Mouse (Mus musculus): ENCODE results near the gene Med6.

The Med6 gene

DNA sequence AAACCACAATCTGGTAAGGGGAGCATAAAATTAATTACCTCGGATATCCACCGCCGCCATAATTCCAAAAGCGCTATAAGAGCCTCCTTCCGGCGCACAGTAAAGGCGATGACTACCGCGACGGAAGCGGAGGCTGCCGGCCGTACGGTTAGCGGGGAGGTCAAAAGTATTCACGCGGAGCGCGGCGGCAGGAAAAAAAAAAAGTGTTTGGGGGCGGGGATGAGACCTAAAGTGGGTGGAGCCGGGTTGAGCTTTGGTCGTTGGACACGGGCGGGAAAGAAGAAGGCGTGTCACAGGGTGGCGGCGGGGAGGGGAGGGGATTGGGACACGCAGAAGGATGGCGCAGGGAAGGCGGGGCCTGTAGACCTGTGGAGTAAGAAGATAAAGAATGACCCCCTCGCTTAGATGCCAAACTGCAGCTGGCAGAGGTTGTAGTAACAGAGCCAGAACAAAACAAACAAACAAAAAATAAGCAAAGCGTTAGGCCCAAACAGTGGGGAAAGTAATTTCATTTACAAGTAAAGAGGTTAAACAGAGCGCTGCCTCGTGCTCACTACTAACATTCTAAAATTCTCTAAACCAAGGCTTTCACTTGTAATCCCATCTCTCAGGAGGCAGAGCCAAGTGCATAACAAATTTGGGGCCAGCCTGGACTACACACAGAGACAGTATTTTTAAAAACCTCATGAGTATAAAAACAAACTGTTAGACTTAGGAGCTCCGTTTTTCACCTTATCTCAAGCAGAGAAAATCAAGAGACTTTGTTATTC, at the start of gene Med6:
Gene Med6 (minus strand): TSS at position 107 of the 770 bp plus-strand sequence.
- peak; percentile 93 for DNase-seq

- DNase-seq, result no peak
These were observed 47.7 kb upstream of the Med6 start for GRCm38 (mm10) chr12:81642361-81643082.

DNA sequence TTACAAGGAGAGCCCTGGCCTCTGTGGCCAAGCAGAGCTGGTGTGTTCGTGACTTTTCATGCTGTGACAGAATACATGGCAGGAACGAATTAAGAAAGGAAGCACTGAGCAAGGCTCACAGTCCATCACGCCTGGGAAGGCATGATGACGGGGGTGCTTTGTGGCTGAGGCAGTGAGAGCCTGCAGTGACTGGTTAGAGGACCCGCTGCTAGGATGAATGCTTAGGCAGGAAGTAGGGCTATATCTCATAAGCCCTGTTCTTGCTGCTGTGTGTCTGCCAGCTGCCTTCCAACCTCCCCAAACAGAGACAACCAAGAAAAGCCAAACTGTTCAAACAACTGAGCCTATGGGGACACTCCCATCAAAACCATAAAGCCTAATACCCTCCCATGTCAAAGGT, 45.8 kb upstream of the Med6 start:
- DNase-seq, result no peak

- DNase-seq, result no peak
These were observed 38.4 kb upstream of the Med6 start for GRCm38 (mm10) chr12:81633246-81633645.

- DNase-seq, result no peak
These were observed 37.0 kb upstream of the Med6 start for GRCm38 (mm10) chr12:81631661-81632401.

DNA sequence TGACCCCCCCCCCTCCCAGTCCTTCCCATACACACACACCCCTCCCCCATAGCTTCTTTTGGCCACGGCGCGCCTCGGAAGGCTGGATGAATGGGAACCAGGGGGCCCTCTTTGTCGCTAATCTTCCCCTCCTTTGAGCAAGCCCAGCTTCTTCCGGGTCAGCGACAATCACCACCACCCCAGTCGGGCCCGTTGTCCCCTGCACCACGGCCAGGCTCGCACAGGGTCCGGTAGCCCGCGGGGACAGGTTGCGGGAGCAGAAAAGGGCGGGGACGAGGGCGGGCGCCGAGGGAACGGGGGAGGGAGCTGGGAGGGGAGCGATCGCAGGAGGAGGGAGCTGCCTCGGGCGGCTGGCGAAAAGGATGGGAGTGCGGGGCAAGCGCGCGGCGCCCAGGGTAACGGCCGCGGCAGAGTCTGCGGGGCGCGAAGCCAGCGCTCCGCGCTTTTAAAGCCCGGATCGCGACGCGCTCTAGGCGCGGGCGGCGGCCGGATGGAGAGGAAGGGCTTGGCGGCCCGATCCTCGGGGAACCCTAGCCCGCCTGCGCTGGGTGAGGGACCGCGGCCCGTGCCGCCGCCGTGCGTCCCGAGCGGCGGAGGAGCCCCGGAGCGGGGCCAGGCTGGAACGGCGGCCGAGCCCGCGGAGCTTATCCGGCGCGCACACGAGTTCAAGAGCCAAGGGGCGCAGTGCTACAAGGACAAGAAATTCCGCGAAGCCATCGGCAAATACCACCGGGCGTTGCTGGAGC, 36.3 kb upstream of the Med6 start, which contains the start of gene Ttc9:
Gene Ttc9 (plus strand): TSS at position 335 of the 746 bp plus-strand sequence.
- no peak for DNase-seq

DNA sequence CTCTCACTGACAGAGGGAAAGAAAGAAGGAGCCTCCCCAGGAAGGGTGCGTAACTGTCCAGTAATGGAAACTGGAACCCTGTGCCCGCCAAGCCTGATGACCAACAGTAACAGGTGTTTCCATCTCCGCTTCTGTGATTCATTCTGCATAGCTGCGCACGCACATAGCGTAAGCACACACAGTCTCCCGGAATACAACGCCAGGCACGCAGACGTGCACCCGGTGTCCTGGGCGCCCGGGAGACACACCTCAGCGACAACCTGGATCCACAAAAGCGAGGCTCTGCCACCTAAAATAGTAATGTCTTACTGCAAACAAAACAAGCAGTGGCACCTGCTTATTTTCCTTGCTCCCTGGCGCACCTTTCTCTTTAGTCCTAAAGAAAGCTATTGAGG, 35.7 kb upstream of the Med6 start:
- DNase-seq, result no peak

DNA sequence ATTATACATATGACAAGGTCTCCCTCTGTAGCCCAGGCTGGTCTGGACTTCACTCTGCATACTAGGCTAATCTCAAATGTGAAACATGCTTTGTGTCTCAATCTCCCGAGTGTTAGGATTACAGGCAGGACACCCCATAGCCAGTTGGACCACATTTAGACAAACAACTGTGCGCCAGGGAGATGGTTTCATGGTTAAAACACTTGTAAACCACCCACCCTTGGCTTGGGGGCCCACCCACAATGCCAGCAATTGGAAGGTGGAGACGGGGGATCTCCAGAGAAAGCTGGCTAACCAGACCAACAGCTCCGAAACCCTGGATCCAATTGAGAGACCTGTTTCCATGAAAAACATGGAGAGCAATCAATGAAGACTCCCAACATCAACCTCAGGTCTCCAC, 33.3 kb upstream of the Med6 start:
- DNase-seq, result no peak

DNA sequence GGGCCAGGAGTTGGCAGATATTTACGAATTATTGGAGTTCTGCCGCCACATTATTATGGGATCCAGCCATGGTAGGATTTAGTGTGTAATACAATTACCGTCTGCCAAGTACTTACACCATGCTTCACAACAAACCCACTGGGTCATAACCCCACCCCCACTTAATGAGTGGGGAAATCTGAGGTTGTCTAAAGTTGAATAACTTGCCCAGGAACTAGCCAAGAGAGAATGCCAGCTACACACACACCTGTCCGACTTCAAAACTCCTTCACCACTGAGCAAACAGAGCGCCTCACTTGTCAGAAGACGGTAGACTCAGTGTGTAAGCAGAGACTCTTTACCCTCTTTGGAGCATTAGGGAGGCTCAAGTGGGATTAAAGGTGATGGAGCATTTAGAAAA, 32.6 kb upstream of the Med6 start:
- no peak for DNase-seq

- no peak for DNase-seq
These were observed 31.5 kb upstream of the Med6 start for GRCm38 (mm10) chr12:81626226-81626861.

DNA sequence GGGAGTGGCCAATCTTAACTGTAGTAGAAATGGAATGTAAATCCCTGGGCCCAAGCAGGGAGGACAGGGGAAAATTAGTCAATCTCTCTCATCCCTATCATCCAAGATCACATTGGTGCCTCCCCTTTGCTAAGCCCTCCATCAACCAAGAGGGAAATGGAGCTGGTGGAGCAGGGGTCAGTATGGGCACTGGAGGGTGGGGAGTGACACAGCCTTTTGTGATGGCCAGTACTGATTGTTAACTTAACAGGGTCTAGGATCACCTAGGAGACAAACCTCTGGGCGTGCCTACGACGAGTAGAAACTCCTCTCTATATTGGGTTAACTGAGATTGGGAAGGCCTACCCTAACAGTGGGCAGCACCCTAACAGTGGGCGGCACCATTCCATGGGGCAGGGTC, 28.6 kb upstream of the Med6 start:
- no peak for DNase-seq

- DNase-seq, result peak; percentile 66
These were observed 24.5 kb upstream of the Med6 start for GRCm38 (mm10) chr12:81619302-81619701.

DNA sequence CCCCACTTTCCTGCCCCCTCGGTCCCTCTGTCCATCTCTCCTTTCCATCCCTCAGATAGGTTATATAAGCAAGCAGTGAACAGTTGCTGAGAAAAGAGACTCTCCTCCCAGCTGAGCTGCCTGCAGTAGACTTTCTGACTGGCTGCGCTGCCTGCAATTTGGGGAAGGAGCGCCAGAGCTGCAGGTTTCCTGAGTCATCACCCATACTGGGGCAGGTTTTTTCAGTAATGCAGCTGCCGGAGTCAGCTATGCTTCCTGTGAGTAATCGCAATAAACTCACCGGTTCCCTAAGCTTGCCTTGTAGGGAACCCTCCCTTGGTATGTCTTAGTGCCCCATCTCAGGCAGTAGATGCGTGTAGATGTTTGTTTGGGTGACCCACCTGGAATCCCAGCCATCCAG, 22.2 kb upstream of the Med6 start:
- DNase-seq, result no peak

DNA sequence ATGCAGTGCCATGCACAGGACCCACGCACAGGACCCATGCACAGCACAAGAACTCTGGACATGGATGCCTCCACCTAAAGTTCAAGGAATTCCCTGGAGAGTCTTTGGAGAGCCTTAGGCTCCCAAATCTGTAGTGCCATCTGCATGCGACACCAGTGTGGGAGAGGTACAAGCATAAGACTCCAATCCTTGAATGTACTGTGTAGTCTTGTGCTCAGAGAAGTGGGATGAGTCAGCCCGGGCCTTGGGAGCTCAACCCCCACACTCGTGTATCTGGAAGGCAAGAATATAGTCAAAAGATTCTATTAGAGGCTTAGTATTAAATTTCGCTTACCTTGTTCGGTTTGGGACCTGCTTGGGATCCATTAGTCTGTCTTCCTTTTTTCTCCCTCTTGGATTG, 21.0 kb upstream of the Med6 start:
- DNase-seq, result no peak

- DNase-seq, result no peak
These were observed 14.6 kb upstream of the Med6 start for GRCm38 (mm10) chr12:81609445-81609844.

DNA sequence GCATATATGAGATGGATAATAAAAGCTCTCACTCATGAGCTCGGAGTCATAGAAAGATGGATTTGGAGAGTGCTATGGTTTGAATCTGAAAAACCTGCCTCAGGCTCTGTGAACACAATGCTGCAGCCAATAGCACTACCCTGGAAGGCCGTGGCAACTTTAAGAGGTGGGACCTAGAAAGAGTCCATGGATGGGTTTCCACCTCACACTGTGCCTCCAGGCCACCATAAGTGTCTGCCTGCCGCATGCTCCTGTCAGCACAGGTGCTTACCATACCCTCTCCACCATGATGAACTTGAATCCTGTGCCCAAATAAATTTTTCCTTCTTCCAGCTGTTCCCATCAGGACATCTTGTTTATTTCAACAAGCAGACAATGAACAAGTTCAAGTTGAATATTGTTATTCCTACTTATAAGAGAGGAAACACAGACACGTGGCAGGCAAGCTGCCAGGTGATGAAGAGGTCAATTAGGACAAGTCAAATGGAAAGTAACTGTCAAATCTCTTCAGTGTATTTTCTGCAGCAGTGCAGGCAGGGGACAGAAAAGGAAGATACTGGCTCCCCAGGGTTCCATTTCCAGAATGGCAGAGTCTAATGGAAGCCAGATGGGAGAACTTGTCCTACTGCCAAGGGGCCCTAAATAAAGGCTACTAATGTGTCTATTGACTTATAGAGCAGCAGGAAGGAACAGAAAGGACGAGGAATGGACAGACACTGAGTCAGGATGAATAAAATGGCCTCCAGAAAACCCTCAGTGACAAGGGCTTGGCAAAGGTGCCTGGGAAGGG, 10.4 kb upstream of the Med6 start:
- no peak for DNase-seq

- DNase-seq, result no peak
These were observed 1.9 kb upstream of the Med6 start for GRCm38 (mm10) chr12:81596547-81597262.

- no peak for DNase-seq
These were observed 26.4 kb downstream of the Med6 start, which contains the start of gene Adam21 for GRCm38 (mm10) chr12:81568374-81568773. Gene Adam21 (minus strand): TSS chr12:81568474.

- DNase-seq, result no peak
These were observed 26.9 kb downstream of the Med6 start for GRCm38 (mm10) chr12:81567931-81568330.

GRCm38 (mm10) chr12:81564173-81564572, 30.6 kb downstream of the Med6 start:
- DNase-seq, result no peak

DNA sequence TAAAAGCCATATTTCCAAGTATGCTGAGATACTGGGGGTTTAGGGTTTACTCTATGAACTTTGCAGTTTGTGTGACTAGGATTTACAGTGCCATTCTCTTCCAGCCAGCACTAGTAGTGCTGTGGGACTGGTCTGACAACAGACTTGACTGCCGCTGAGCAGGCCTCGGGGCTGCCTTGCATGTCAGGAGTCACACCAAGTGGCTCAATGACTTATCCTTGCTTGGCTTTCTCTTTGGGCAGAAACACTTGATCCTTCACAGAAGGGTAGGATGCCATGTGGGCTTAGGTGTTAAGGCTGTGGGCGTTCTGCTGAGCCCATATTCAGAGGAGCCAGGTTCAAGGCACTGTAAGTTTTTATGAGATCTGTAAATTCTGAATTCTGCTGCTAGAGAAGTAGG, 45.5 kb downstream of the Med6 start:
- no peak for DNase-seq

Data from thymus, postnatal 14 days (tissue).